Mouse (Mus musculus) ES-E14 (cell line): ENCODE data around the gene Adar.

Source experiments
- CHD2 ChIP-seq: IDR thresholded peaks from 2 replicates; pipeline ENCODE4 v1.6.1; 2014; ENCODE audit warnings: mild to moderate bottlenecking, low read depth, low read length, inconsistent platforms
- HCFC1 ChIP-seq: IDR thresholded peaks from 2 replicates; pipeline ENCODE4 v1.6.1; 2012; ENCODE audit warnings: low read length, inconsistent platforms, borderline replicate concordance; ENCODE audit not compliant: insufficient read depth
- MAFK ChIP-seq: IDR thresholded peaks from 2 replicates; pipeline ENCODE4 v1.6.1; 2014; ENCODE audit warnings: mild to moderate bottlenecking, low read depth, low read length, inconsistent platforms; ENCODE audit not compliant: insufficient read depth
- ZC3H11A ChIP-seq: IDR thresholded peaks from 2 replicates; pipeline ENCODE4 v1.6.1; 2012; ENCODE audit warnings: low read depth, mild to moderate bottlenecking, inconsistent platforms, low read length, borderline replicate concordance

DNA sequence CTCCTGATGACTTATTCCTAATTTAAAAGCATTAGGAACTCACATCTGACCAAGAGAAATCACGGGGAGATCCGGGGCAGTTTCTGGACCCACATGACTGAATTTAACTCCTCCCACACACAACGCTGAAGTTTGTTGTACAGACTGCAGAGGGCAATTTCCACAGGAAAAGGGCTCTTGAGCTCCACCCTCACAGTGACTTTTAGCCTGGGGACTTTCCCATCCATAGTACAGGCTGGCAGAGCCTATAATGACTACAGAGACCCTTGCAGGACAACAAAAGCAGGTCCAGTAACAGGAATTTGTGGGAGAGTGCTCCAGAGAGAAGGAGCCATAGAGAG lies 86.7 kb downstream of the Adar start:
- no peak for TF ChIP-seq MAFK
- no peak for TF ChIP-seq CHD2
- TF ChIP-seq HCFC1, result no peak
- no peak for TF ChIP-seq ZC3H11A
